Mouse (Mus musculus): ENCODE results near the gene Rad9b. TPM values are rescaled to one million over a fixed set of nuclear protein-coding genes. Genes with fewer than 3 reads are reported as not detected.

Rad9b gene
- total and polyA plus RNA-seq, 3 experiments = 9.0 to 10.4 (median 10.3) TPM

- dilution Hi-C loops (cut with MboI; ENCODE audit: extremely low pct_ligation_motif_present, extremely low pct_unique_long_range_greater_than_20kb, low sequenced_read_pairs) = no loop called here
- TF ChIP-seq RCOR1 (conservative IDR thresholded peaks at IDR 0.05; ENCODE audit: low read depth, low read length) = no peak
- Histone ChIP-seq H3K9me3 (replicated peaks; ENCODE audit: low read length) (peaks cover 3% of the 10 kb centered on the region), H3K27ac (ENCODE audit: insufficient read depth, low read depth) (no peak overlapping the region), H3K4me1 (ENCODE audit: control insufficient read depth in 1 of 2, insufficient read depth in 2 of 2) (peaks cover 7 to 41% of the 10 kb centered on the region in 2 experiments; a peak in 2 of 4 replicates), H3K79me2 (replicated peaks; ENCODE audit: control insufficient read depth, extremely low read depth, insufficient read depth, poor library complexity, severe bottlenecking) (peaks cover 22% of the 10 kb centered on the region), H3K4me3 (replicated peaks in 1 of 3; ENCODE audit: low read depth in 2 of 3, low read length in 2 of 3, poor library complexity in 1 of 3) (no peak overlapping the region), H3K36me3 (replicated peaks in 1 of 2; ENCODE audit: control insufficient read depth in 1 of 2, insufficient read depth in 1 of 2, low read length in 1 of 2) (peaks cover 15 to 82% of the 10 kb centered on the region in 2 experiments), H3K27me3 (replicated peaks) (no peaks in the 10 kb centered on the region), H3K9ac (ENCODE audit: insufficient read depth, low read depth) (no peak overlapping the region), H3K4me2 (ENCODE audit: insufficient read depth, low read depth, poor library complexity, severe bottlenecking) (no peak overlapping the region)
- no peak for DNase-seq (ENCODE audit: extremely low read depth)
- in situ Hi-C loops (cut with MboI; ENCODE audit: low pct_ligation_motif_present, low pct_unique_long_range_greater_than_20kb, low sequenced_read_pairs) = no loop called here
These were observed 50.1 kb downstream of the Rad9b start for GRCm38 (mm10) chr5:122303937-122304336.

GRCm38 (mm10) chr5:122302810-122303745 lies 51.0 kb downstream of the Rad9b start:
- H3K4me3 ChIP-seq (replicated peaks in 1 of 3; ENCODE audit: low read depth in 2 of 3, low read length in 2 of 3, poor library complexity in 1 of 3) = no peak overlapping the region
- H3K4me2 ChIP-seq (ENCODE audit: insufficient read depth, low read depth, poor library complexity, severe bottlenecking) = no peak overlapping the region
- H3K79me2 ChIP-seq (replicated peaks; ENCODE audit: control insufficient read depth, extremely low read depth, insufficient read depth, poor library complexity, severe bottlenecking) = peaks cover 26% of the 10 kb centered on the region
- H3K27me3 ChIP-seq (replicated peaks) = no peaks in the 10 kb centered on the region
- peaks cover 3% of the 10 kb centered on the region for H3K9me3 ChIP-seq (replicated peaks; ENCODE audit: low read length)
- no peak overlapping the region for H3K9ac ChIP-seq (ENCODE audit: insufficient read depth, low read depth)
- no peak for DNase-seq (ENCODE audit: extremely low read depth)
- no peak overlapping the region for H3K27ac ChIP-seq (ENCODE audit: insufficient read depth, low read depth)
- TF ChIP-seq JUND (conservative IDR thresholded peaks at IDR 0.05; ENCODE audit: low read depth, low read length) = no peak
- TF ChIP-seq RAD21 (IDR thresholded peaks at IDR 0.05; ENCODE audit: low read depth, low read length) = peak; percentile 31
- peak in 1 of 2 experiments; percentile 29; a peak in 2 of 4 replicates for TF ChIP-seq CTCF (conservative IDR thresholded peaks at IDR 0.05 in 1 of 2, IDR thresholded peaks at IDR 0.05 in 1 of 2; ENCODE audit: low read depth in 2 of 2, low read length in 2 of 2)
- no peak for TF ChIP-seq KAT2A (IDR thresholded peaks at IDR 0.05; ENCODE audit: insufficient replicate concordance, low read length)
- in situ Hi-C loops (cut with MboI; ENCODE audit: low pct_ligation_motif_present, low pct_unique_long_range_greater_than_20kb, low sequenced_read_pairs) = no loop called here
- peaks cover 11 to 82% of the 10 kb centered on the region in 2 experiments for H3K36me3 ChIP-seq (replicated peaks in 1 of 2; ENCODE audit: control insufficient read depth in 1 of 2, insufficient read depth in 1 of 2, low read length in 1 of 2)
- dilution Hi-C loops (cut with MboI; ENCODE audit: extremely low pct_ligation_motif_present, extremely low pct_unique_long_range_greater_than_20kb, low sequenced_read_pairs) = no loop called here
- H3K4me1 ChIP-seq (ENCODE audit: control insufficient read depth in 1 of 2, insufficient read depth in 2 of 2) = peaks cover 7 to 36% of the 10 kb centered on the region in 2 experiments; a peak in 2 of 4 replicates

- Histone ChIP-seq H3K9ac (ENCODE audit: insufficient read depth, low read depth) (no peak overlapping the region), H3K36me3 (replicated peaks in 1 of 2; ENCODE audit: control insufficient read depth in 1 of 2, insufficient read depth in 1 of 2, low read length in 1 of 2) (peaks cover 11 to 78% of the 10 kb centered on the region in 2 experiments), H3K27ac (ENCODE audit: insufficient read depth, low read depth) (no peak overlapping the region), H3K79me2 (replicated peaks; ENCODE audit: control insufficient read depth, extremely low read depth, insufficient read depth, poor library complexity, severe bottlenecking) (peaks cover 42% of the 10 kb centered on the region), H3K4me1 (ENCODE audit: control insufficient read depth in 1 of 2, insufficient read depth in 2 of 2) (peaks cover 6 to 38% of the 10 kb centered on the region in 2 experiments), H3K4me3 (replicated peaks in 1 of 3; ENCODE audit: low read depth in 2 of 3, low read length in 2 of 3, poor library complexity in 1 of 3) (no peak overlapping the region), H3K9me3 (replicated peaks; ENCODE audit: low read length) (peaks cover 3% of the 10 kb centered on the region), H3K27me3 (replicated peaks) (no peaks in the 10 kb centered on the region), H3K4me2 (ENCODE audit: insufficient read depth, low read depth, poor library complexity, severe bottlenecking) (no peak overlapping the region)
- dilution Hi-C loops (cut with MboI; ENCODE audit: extremely low pct_ligation_motif_present, extremely low pct_unique_long_range_greater_than_20kb, low sequenced_read_pairs) (no loop called here), in situ Hi-C loops (cut with MboI; ENCODE audit: low pct_ligation_motif_present, low pct_unique_long_range_greater_than_20kb, low sequenced_read_pairs) (no loop called here)
- TF ChIP-seq BHLHE40 (IDR thresholded peaks at IDR 0.05; ENCODE audit: low read depth, low read length) (no peak), IRF4 (IDR thresholded peaks at IDR 0.05; ENCODE audit: low read depth, low read length) (no peak), SMC3 (IDR thresholded peaks at IDR 0.05; ENCODE audit: low read depth, low read length) (no peak), SIN3A (IDR thresholded peaks at IDR 0.05; ENCODE audit: low read length) (no peak), MAX (IDR thresholded peaks at IDR 0.05; ENCODE audit: low read length) (no peak), NRF1 (IDR thresholded peaks at IDR 0.05; ENCODE audit: low read depth, low read length) (no peak), POLR2AphosphoS2 (IDR thresholded peaks at IDR 0.05; ENCODE audit: low read depth, low read length) (no peak), RAD21 (IDR thresholded peaks at IDR 0.05; ENCODE audit: low read depth, low read length) (no peak), POLR2A (IDR thresholded peaks at IDR 0.05; ENCODE audit: low read depth, low read length) (no peak), MEF2A (IDR thresholded peaks at IDR 0.05; ENCODE audit: borderline replicate concordance, low read depth, low read length) (no peak), USF2 (conservative IDR thresholded peaks at IDR 0.05; ENCODE audit: low read depth, low read length) (no peak), JUND (conservative IDR thresholded peaks at IDR 0.05; ENCODE audit: low read depth, low read length) (no peak), E2F4 (IDR thresholded peaks at IDR 0.05; ENCODE audit: insufficient replicate concordance, low read depth, low read length) (no peak), ETS1 (conservative IDR thresholded peaks at IDR 0.05; ENCODE audit: low read depth, low read length) (no peak), HCFC1 (IDR thresholded peaks at IDR 0.05; ENCODE audit: low read depth, low read length) (no peak), GABPA (IDR thresholded peaks at IDR 0.05; ENCODE audit: insufficient replicate concordance, low read depth, low read length) (no peak), CTCF (conservative IDR thresholded peaks at IDR 0.05 in 1 of 2, IDR thresholded peaks at IDR 0.05 in 1 of 2; ENCODE audit: low read depth in 2 of 2, low read length in 2 of 2) (no peak)
- DNase-seq (ENCODE audit: extremely low read depth) = no peak
These were observed 53.9 kb downstream of the Rad9b start for GRCm38 (mm10) chr5:122300071-122300518.
